ENCODE assay signal across 9 mouse cellular contexts in genomic region chr1:23656302-23656701, GRCm38 (mm10).
DNase-seq lines count a peak whose midpoint lies in the region; ATAC-seq and TF ChIP-seq lines count a peak whose summit lies in the region.
"Had no signal": no experiment of that assay in that cellular context is flagged by ENCODE, and none has a peak within 500 bp of the region (broad histone marks: within the 10 kb centered on the region; RNA-seq: fewer than 3 reads in every experiment).

No protein-coding gene starts in this region.

- H3K36me3 ChIP-seq in kidney, adult 2 months (ENCODE audit: control insufficient read depth, insufficient read depth, low read length): no peaks in the 10 kb centered on the region
- no peaks in the 10 kb centered on the region for H3K36me3 ChIP-seq in hindbrain, embryonic 15.5 days
- H3K36me3 ChIP-seq in midbrain, embryonic 13.5 days: no peaks in the 10 kb centered on the region

- TF ChIP-seq POLR2A in kidney, adult 2 months (IDR thresholded peaks at IDR 0.05; ENCODE audit: low read depth, low read length): no peak

- H3K9ac ChIP-seq in hindbrain, embryonic 15.5 days: 0 out of 2 replicates have a peak overlapping the region, but pooled peaks have one; percentile 25
- no peak overlapping the region for H3K9ac ChIP-seq in midbrain, embryonic 13.5 days (replicated peaks)

- H3K27me3 ChIP-seq in kidney, adult 2 months (replicated peaks; ENCODE audit: control insufficient read depth, insufficient read depth, low read length): no peaks in the 10 kb centered on the region
- no peaks in the 10 kb centered on the region for H3K27me3 ChIP-seq in hindbrain, embryonic 15.5 days
- no peaks in the 10 kb centered on the region for H3K27me3 ChIP-seq in midbrain, embryonic 13.5 days

- H3K27ac ChIP-seq in kidney, adult 2 months (ENCODE audit: insufficient read depth, low read depth, low read length): no peak overlapping the region
- peak overlapping the region; percentile 30 for H3K27ac ChIP-seq in hindbrain, embryonic 15.5 days (replicated peaks)
- H3K27ac ChIP-seq in midbrain, embryonic 13.5 days: peak overlapping the region; percentile 70

- H3K4me2 ChIP-seq in hindbrain, embryonic 15.5 days: peak overlapping the region; percentile 42
- peak overlapping the region; percentile 45 for H3K4me2 ChIP-seq in midbrain, embryonic 13.5 days (replicated peaks)

- ATAC-seq in hindbrain, embryonic 15.5 days (ENCODE audit: low FRiP score, low read depth): no peak
- ATAC-seq in midbrain, embryonic 13.5 days: peak; percentile 75

- DNase-seq in kidney, adult 2 months: peak; percentile 4
- DNase-seq in kidney, postnatal 10 days: no peak
- DNase-seq in cerebellum, postnatal 36 days: peak; percentile 61 to 74
- no peak for DNase-seq in ovary, postnatal 10 days (ENCODE audit: low spot score)
- DNase-seq in ovary, adult 18-20 months (ENCODE audit: low spot score): no peak
- DNase-seq in thymus, postnatal 10 days (ENCODE audit: low spot score in 2 of 2): no peak
- DNase-seq: adrenal gland, adult 8-10 months had no signal

- peak overlapping the region; percentile 25 for H3K4me3 ChIP-seq in kidney, adult 2 months (ENCODE audit: insufficient read depth, low read depth, low read length)
- H3K4me3 ChIP-seq in hindbrain, embryonic 15.5 days: no peak overlapping the region
- H3K4me3 ChIP-seq in midbrain, embryonic 13.5 days (replicated peaks): 0 out of 2 replicates have a peak overlapping the region, but pooled peaks have one; percentile 11

- H3K9me3 ChIP-seq in hindbrain, embryonic 15.5 days: no peaks in the 10 kb centered on the region
- no peaks in the 10 kb centered on the region for H3K9me3 ChIP-seq in midbrain, embryonic 13.5 days

- 37% methylated on average over 12 of the region's 12 CpGs for WGBS in kidney, adult 2 months
- WGBS in hindbrain, embryonic 15.5 days: 42% methylated on average over 12 of the region's 12 CpGs
- WGBS in midbrain, embryonic 13.5 days: 18% methylated on average over 12 of the region's 12 CpGs

- TF ChIP-seq CTCF in kidney, adult 2 months (conservative IDR thresholded peaks at IDR 0.05; ENCODE audit: insufficient read depth, insufficient read length, low read depth, low read length): no peak

- H3K4me1 ChIP-seq in kidney, adult 2 months (ENCODE audit: control insufficient read depth, insufficient read depth, low read length): 0 out of 2 replicates have a peak, but pooled peaks cover 4% of the 10 kb centered on the region
- peaks cover 12% of the 10 kb centered on the region for H3K4me1 ChIP-seq in hindbrain, embryonic 15.5 days (replicated peaks)
- H3K4me1 ChIP-seq in midbrain, embryonic 13.5 days (replicated peaks): 0 out of 2 replicates have a peak, but pooled peaks cover 14% of the 10 kb centered on the region

Comparison
In these comparisons a context has a peak if more than half of its experiments do, and no peak if none do; other contexts are left out.
1. DNase-seq: peak in kidney, adult 2 months (single experiment) and cerebellum, postnatal 36 days (2 of 2); none in kidney, postnatal 10 days (single experiment), ovary, postnatal 10 days (single experiment), ovary, adult 18-20 months (single experiment) and thymus, postnatal 10 days (0 of 2).